Mouse (Mus musculus) cerebellum, adult 9-11 months (tissue): ENCODE results near the gene Faim2.

Experiments
- DNase-seq: peaks from one replicate; pipeline ENCODE4 v3.0.0; 2022

Gene Faim2

GRCm38 (mm10) chr15:99457606-99458401 lies 70.2 kb downstream of the Faim2 start, which contains the start of gene Nckap5l:
Nckap5l (minus strand) TSS chr15:99457748.
- DNase-seq: peak; percentile 86

DNA sequence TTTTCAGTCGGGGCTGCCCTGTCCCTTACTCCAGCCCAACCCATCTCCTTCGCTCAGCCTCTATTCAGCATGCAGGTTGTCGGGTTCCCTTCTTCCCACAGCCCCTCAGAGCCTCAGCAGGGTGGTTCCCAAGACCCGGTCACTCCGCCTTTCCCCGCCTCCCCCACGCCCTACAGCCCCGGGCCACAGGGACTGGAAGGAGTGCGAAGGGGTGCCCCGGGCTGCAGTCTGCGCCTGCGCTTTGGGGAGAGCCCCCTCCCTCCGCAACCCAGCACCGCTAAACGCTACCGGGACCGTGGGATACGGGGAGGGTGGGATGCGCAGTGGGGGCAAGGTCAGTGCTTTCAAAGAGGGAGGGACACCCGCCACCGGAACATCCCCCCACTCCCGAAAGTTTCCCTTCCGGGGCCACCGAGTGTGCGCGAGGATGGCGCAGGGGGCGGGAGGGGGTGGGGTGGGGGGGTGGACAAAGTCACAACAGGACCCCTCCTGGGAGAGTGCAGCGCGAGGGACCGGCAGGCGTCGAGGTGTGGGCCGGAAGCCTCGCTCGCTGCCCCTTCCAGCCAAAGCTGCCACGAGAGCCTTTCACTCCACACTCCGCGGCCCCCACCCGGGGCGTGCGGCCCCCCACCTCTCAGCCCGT lies 70.9 kb downstream of the Faim2 start:
- peak; percentile 73 for DNase-seq

- peak; percentile 50 for DNase-seq
These were observed 71.5 kb downstream of the Faim2 start for GRCm38 (mm10) chr15:99456338-99456962.

DNA sequence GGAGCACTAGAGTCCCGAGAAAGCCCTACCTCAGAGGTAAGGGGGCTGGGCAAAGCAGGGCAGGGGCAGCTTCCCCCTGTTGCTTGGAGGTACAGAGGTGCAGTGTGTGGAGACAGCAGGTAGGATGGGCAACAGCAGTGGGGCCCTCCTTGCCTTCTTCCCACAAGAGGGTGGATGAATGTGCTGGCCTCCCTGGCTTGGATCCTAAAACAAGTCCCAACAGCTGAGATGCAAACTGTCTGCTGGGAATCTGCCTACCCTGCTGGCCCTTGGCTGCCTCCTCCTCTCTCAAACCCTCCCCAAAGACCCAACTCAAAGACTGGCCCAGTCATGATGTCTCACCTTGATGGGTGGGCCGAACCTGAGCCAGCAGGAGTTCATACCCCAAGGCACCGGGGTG lies 72.5 kb downstream of the Faim2 start:
- no peak for DNase-seq

GRCm38 (mm10) chr15:99454585-99455279 lies 73.2 kb downstream of the Faim2 start:
- DNase-seq: no peak

GRCm38 (mm10) chr15:99453153-99453900 lies 74.6 kb downstream of the Faim2 start:
- no peak for DNase-seq

DNA sequence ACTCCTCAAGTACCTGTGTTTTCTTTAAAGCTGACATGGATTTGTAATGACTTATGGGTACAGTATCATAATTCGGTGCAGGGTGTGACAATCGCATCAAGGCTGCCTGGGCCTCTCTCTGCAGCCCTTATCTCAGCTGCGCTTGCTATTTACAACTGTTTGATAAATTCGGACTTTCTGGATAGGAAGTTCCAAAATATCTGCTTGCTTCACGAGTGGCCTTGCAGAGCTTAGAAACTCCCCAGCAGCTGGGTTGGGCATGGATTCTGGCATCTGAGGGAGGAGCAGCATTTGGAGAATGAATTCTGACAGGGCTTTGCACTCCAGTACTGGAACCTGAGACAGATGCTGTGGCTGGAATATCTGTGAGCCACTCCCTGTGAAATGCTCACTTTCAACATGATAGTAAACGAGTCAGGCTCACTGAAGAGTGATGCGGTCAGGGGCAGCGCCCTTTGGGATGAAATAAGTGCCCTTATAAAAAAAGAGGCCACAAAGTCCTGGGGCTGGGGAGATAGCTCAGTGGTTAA lies 78.1 kb downstream of the Faim2 start:
- DNase-seq: no peak

DNA sequence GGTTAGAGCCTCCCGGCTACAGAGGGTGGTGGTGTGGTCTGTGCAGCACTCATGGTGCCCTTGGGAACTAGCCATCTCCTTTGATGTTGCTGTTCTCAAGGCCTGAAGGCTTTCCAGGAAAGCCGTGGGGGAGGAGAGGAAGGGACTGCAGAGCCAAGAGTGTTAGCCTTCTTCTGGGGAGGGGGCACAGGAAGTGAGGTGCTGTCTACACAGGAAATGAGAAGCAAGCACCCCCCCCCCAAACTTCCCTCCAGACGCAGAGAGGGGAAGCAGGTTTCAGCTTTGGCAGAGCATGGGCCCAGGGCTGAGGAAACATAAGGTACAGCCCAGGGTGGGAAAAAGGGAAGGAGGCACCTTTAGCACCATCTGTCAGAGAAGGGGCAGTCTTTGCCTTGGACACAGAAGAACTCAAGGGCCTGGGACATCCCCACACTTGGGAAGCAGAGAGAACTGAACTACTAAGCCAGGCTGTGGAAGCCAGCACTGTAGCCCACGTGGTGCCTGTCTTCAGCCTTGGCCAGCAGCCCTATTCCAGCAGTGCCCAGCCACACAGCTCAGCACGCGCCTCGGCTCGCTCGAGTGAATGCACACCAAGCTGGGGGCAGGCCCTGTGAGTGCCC lies 78.7 kb downstream of the Faim2 start:
- peak; percentile 80 for DNase-seq
